ENCODE assay signal across 18 mouse cellular contexts in genomic region chr16:74192979-74193554, GRCm38 (mm10).
DNase-seq lines count a peak whose midpoint lies in the region; ATAC-seq and TF ChIP-seq lines count a peak whose summit lies in the region.
"Had no signal": no experiment of that assay in that cellular context is flagged by ENCODE, and none has a peak within 500 bp of the region (broad histone marks: within the 10 kb centered on the region; RNA-seq: fewer than 3 reads in every experiment).

No protein-coding gene starts in this region.

- TF ChIP-seq CTCF in forebrain, postnatal 0 days (IDR thresholded peaks at IDR 0.05; ENCODE audit: low read depth), result no peak

- H3K4me1 ChIP-seq in forebrain, embryonic 14.5 days (ENCODE audit: control insufficient read depth, insufficient read depth, low read length), result peaks cover 9% of the 10 kb centered on the region
- no peaks in the 10 kb centered on the region for H3K4me1 ChIP-seq in forebrain, postnatal 0 days (ENCODE audit: insufficient read depth)
- no peaks in the 10 kb centered on the region for H3K4me1 ChIP-seq in midbrain, embryonic 14.5 days (ENCODE audit: control insufficient read depth, insufficient read depth, low read length)
- H3K4me1 ChIP-seq: heart, embryonic 10.5 days; hindbrain, embryonic 12.5 days had no signal

- no peak overlapping the region for H3K4me3 ChIP-seq in forebrain, embryonic 14.5 days (ENCODE audit: low read depth, low read length)
- no peak overlapping the region for H3K4me3 ChIP-seq in forebrain, postnatal 0 days (ENCODE audit: low read depth, low read length)
- no peak overlapping the region for H3K4me3 ChIP-seq in midbrain, embryonic 14.5 days (replicated peaks; ENCODE audit: low read depth, low read length)
- H3K4me3 ChIP-seq: heart, embryonic 10.5 days; hindbrain, embryonic 12.5 days had no signal

- no peak overlapping the region; the same call in 1 of the 2 replicates for H3K27ac ChIP-seq in forebrain, embryonic 14.5 days (ENCODE audit: low read depth, low read length)
- H3K27ac ChIP-seq in forebrain, postnatal 0 days (ENCODE audit: low read depth, low read length), result no peak overlapping the region
- no peak overlapping the region for H3K27ac ChIP-seq in midbrain, embryonic 14.5 days (replicated peaks; ENCODE audit: low read depth, low read length)
- H3K27ac ChIP-seq: heart, embryonic 10.5 days; hindbrain, embryonic 12.5 days had no signal

- WGBS in forebrain, embryonic 14.5 days, result 29% methylated on average over 8 of the region's 8 CpGs
- WGBS in forebrain, postnatal 0 days, result 36% methylated on average over 8 of the region's 8 CpGs
- 35% methylated on average over 8 of the region's 8 CpGs for WGBS in midbrain, embryonic 14.5 days

- DNase-seq in forebrain, embryonic 14.5 days (ENCODE audit: low spot score), result peak; percentile 63
- DNase-seq in forebrain, postnatal 0 days, result no peak
- DNase-seq in retina, postnatal 1 day, result peak; percentile 38
- no peak for DNase-seq in retina, embryonic 14.5 days (ENCODE audit: low spot score)
- DNase-seq in midbrain, embryonic 14.5 days, result peak; percentile 39
- no peak for DNase-seq in urinary bladder, postnatal 25 days (ENCODE audit: low spot score)
- DNase-seq: adrenal gland, adult 2 months; adrenal gland, postnatal 25 days; cerebellum, adult 2 months; cerebellum, postnatal 10 days; gastrocnemius, postnatal 10 days; heart, adult 18-20 months; heart, postnatal 10 days; heart, postnatal 4 days had no signal

- no peak overlapping the region for H3K9ac ChIP-seq in forebrain, embryonic 14.5 days (ENCODE audit: low read length)
- H3K9ac ChIP-seq in forebrain, postnatal 0 days, result no peak overlapping the region
- H3K9ac ChIP-seq in midbrain, embryonic 14.5 days (replicated peaks; ENCODE audit: low read length), result no peak overlapping the region
- H3K9ac ChIP-seq: hindbrain, embryonic 12.5 days had no signal

- no peaks in the 10 kb centered on the region for H3K36me3 ChIP-seq in forebrain, embryonic 14.5 days (ENCODE audit: control insufficient read depth, insufficient read depth, low read length)
- no peaks in the 10 kb centered on the region for H3K36me3 ChIP-seq in forebrain, postnatal 0 days (ENCODE audit: insufficient read depth)
- H3K36me3 ChIP-seq in midbrain, embryonic 14.5 days (ENCODE audit: control insufficient read depth, insufficient read depth, low read length), result no peaks in the 10 kb centered on the region
- H3K36me3 ChIP-seq: heart, embryonic 10.5 days; hindbrain, embryonic 12.5 days had no signal

- peak; percentile 48; the same call in 1 of the 2 replicates for ATAC-seq in forebrain, embryonic 14.5 days
- ATAC-seq in forebrain, postnatal 0 days, result no peak
- peak; percentile 34; the same call in 1 of the 2 replicates for ATAC-seq in midbrain, embryonic 14.5 days (ENCODE audit: low FRiP score, low TSS enrichment)
- ATAC-seq: hindbrain, embryonic 16.5 days; inflammation-experienced regulatory T-cells, adult 6 months had no signal

- H3K9me3 ChIP-seq in forebrain, embryonic 14.5 days (replicated peaks; ENCODE audit: control insufficient read depth, low read length), result no peaks in the 10 kb centered on the region
- H3K9me3 ChIP-seq in forebrain, postnatal 0 days (ENCODE audit: low read length), result no peaks in the 10 kb centered on the region
- no peaks in the 10 kb centered on the region for H3K9me3 ChIP-seq in midbrain, embryonic 14.5 days (ENCODE audit: control insufficient read depth, low read length)
- H3K9me3 ChIP-seq: heart, embryonic 10.5 days; hindbrain, embryonic 12.5 days had no signal

- no peaks in the 10 kb centered on the region for H3K27me3 ChIP-seq in forebrain, embryonic 14.5 days (replicated peaks; ENCODE audit: control insufficient read depth, insufficient read depth, low read length)
- no peaks in the 10 kb centered on the region for H3K27me3 ChIP-seq in forebrain, postnatal 0 days (ENCODE audit: insufficient read depth, low read length)
- no peaks in the 10 kb centered on the region for H3K27me3 ChIP-seq in midbrain, embryonic 14.5 days (ENCODE audit: control insufficient read depth, insufficient read depth, low read length)
- H3K27me3 ChIP-seq: hindbrain, embryonic 12.5 days had no signal

- no peak overlapping the region for H3K4me2 ChIP-seq in forebrain, embryonic 14.5 days (ENCODE audit: low read length)
- no peak overlapping the region for H3K4me2 ChIP-seq in forebrain, postnatal 0 days (ENCODE audit: low read depth)
- no peak overlapping the region for H3K4me2 ChIP-seq in midbrain, embryonic 14.5 days (ENCODE audit: low read length)
- H3K4me2 ChIP-seq: hindbrain, embryonic 12.5 days had no signal

Comparison
In these comparisons a context has a peak if more than half of its experiments do, and no peak if none do; other contexts are left out.
1. DNase-seq: peak in forebrain, embryonic 14.5 days (single experiment), retina, postnatal 1 day (single experiment) and midbrain, embryonic 14.5 days (single experiment); none in forebrain, postnatal 0 days (single experiment), retina, embryonic 14.5 days (single experiment) and urinary bladder, postnatal 25 days (single experiment).